Mouse (Mus musculus) kidney, adult 11 months (tissue): ENCODE measurements around the gene Dcdc2a.

ENCODE experiments used
- DNase-seq: peaks from one replicate; pipeline ENCODE4 v3.0.0; 2022

The Dcdc2a gene

GRCm38 (mm10) chr13:25098578-25098977 is 42.8 kb downstream of the Dcdc2a start:
- DNase-seq = no peak

GRCm38 (mm10) chr13:25099508-25099907 is 43.7 kb downstream of the Dcdc2a start:
- DNase-seq = no peak

- no peak for DNase-seq
Measured at GRCm38 (mm10) chr13:25100581-25100980, 44.8 kb downstream of the Dcdc2a start.

DNA sequence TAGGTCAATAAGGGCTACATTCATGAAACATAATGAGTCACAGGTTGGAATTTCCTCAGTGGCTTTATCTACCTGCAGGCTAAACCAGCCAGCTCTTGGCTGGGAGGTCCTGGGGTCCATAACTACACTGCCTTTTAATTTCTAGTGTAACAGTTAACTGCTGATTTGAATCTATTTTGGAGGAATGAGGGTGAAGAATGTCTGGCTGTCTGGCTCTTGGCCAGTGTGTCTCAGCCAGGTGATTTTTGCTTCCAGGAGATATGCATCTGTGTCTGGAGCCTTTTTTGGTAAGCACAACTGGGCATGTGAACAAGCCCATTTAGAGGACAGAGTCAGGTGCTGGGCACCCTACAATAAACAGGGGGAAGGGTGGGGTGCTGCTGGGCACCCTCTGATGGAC is 49.9 kb downstream of the Dcdc2a start:
- peak; percentile 59 for DNase-seq

DNA sequence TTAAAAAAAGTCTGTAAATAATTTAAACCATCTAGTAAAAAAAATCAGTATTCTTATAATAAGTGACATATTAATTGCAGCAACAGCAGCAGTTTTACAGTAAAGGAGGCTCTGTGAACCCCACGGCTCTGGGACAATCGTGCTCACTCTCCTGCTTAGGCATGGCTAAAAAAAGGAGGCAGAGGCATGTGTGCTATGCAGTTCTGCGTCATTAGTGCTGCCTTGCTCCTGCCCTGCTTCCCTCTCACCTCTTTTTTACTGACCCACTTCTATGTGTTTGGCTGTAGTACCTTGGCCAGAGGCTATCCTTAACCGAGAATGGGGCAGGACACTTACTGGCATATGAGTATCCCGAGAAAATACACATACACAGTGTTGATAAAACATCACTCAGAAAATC is 50.9 kb downstream of the Dcdc2a start:
- peak; percentile 76 for DNase-seq

DNA sequence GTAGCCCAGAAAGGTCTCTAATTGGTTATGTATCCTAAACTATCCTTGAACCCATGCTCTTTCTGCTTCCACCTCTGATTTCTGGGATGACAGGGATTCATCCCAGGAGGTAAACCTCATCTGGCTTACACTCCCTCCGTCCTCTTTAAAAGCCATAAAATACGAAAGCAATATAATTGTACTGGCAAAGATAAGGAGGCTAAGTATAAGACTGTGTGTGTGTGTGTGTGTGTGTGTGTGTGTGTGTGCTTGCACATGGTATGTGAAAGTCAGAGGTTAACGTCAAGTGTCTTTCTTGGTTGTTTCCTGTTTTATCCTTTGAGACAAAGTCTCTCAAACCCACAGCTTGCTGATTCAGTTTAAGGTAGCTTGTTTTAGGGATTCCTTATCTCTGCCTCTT is 52.5 kb downstream of the Dcdc2a start:
- no peak for DNase-seq

DNA sequence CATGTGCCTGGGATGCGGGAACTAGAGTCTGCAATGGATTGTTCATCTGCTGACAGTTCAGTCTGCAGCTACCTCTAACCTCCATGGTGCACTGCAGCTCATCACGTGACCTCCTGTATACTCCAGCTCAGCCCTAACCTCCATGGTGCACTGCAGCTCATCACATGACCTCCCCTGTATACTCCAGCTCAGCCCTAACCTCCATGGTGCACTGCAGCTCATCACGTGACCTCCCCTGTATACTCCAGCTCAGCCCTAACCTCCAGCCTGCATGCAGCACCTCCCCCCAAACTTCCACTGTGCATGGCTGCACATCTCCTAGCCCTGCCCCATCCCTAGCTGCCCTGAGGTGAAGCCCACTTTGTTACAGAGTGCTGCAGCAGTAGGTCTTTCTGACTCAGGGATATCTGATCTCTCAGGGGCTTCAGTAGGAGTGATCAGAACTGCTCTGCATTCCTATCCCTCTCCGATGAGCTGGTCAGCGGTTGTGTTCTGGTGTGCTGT is 54.8 kb downstream of the Dcdc2a start:
- no peak for DNase-seq

DNA sequence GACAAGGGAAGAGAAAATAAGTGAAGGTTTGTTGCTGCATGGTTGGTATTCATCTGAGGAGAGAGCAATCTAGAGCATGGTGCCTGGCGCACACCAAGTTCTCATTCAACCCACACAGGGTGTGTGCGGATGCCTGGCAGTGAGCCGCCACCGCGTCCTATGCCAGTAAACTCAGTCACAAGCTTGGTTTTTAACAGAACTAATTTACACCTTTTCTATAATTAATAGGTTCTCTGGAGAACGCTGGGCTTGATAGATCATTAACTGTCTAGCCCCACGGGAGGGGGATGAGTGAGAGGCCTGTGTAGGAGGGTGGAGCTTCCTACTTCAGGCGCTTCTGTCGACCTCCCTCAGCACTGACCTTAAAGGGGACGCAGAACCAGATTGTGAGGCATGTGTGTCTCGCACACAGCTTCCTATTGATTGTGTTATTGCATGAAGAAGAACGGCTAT is 59.7 kb downstream of the Dcdc2a start:
- DNase-seq = peak; percentile 88

- no peak for DNase-seq
Measured at GRCm38 (mm10) chr13:25115971-25116370, 60.2 kb downstream of the Dcdc2a start.

DNA sequence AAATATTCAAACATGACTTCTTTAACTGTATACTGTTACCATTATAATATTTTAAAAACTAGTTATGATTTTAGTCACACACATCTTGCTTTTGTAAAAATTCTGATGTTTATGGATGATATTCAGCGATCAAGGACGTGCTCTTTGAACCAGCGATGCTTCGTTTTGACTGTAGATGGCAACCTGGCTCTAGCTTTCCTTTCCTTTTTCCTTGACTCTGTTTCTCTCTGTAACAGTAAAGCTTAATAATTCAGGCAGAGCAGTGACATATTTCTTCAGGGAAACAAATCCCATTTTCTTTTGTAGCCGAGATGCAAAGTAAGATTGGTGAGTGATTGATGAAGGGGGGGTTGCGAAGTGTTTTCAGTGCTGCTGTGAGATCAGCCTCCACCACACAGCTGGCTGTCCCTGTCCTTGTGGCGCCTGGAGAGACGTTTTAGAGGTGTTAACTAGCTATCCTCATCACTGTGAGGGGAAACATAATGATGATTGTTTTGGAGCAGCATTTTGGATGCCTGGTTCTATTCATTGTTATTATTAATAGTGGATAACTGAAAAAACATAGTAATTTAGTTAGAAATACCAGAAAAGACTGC is 67.0 kb downstream of the Dcdc2a start:
- no peak for DNase-seq

GRCm38 (mm10) chr13:25127216-25127615 is 71.4 kb downstream of the Dcdc2a start:
- no peak for DNase-seq

GRCm38 (mm10) chr13:25127806-25128205 is 72.0 kb downstream of the Dcdc2a start:
- DNase-seq = no peak

- no peak for DNase-seq
Measured at GRCm38 (mm10) chr13:25128766-25129165, 73.0 kb downstream of the Dcdc2a start.

DNA sequence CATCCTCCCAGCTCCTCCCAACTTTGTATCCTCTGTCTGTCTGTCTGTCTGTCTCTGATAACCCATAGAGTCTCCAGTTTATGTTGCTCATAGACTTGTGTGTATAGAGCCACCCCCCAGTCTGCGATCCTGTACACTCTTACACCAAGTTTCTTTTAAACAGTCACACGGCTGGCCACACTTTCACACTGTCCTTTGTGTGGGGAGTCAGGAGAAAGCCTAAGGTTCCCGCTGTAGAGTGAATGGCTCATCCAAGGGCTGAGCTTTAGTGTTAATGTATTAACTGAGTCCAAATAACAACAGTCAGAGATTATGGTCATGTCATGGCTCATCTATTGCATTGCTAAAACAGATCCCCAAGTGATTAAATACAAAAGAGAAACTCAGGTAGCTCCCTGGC is 87.3 kb downstream of the Dcdc2a start:
- no peak for DNase-seq

DNA sequence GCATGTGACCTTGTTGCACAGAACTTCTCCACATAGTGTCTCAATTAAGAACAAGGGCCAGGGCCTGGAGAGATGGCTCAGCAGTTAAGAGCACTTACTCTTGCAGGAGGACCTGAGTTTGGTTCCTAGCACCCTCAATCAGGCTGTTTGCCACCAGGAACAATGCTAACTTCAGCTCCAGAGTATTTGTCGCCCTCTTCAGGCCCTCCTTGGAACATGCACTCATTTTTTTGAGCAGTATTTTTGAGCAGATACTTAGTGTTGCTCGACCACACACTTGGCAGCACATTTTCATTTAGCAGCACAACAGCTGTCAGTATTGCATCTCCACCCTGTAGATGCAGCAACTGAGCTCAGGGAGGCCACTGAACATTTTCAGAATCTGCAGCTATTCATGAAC is 88.3 kb downstream of the Dcdc2a start:
- no peak for DNase-seq

DNA sequence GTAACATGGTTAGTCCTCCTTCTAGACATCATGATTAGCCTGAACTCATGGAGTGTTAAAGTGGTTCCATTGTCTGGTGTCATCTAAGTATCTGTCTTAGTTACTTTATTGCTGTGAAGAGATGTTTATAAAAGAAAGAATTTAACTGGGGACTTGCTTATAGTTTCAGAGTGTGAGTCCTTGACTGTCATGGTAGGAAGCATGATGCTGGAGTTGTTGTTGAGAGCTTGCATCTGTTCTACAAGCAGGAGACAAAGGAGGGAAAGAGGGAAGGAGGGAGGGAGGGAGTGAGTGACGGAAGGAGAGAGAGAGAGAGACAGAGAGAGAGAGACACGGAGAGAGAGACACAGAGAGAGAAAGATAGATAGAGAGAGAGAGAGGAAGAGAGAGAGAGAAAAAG is 90.4 kb downstream of the Dcdc2a start:
- DNase-seq = no peak

DNA sequence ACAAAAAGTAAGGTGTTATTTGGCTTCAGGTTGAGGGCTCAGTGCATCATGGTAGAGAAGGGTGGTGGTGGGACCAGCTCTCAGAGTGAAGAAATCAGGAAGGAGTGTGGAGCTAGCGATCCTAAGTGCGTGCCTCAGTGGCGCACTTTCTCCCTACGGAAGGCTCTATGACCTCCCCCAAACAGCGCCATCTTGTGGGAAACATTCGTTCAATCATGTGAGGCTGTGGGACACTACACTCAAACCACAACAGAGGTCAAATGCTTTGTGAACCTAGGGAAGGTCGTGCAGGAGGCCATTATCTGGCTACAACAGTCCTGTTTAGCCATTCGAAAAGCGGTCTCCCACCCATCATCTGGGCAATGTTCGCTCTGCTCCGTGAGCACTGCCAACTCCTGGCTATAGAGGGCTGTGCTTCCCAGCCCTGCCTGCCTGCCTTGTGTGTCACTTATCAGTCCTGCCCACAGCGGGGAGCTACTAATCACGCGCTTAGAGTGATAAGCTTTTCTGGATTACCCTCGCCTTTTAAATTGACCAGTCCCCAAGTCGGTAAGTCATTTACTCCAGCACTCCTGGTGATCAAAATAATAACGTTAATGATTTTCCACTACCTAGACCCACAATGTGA is 94.5 kb downstream of the Dcdc2a start:
- peak; percentile 7 for DNase-seq

GRCm38 (mm10) chr13:25150861-25151260 is 95.1 kb downstream of the Dcdc2a start:
- peak; percentile 20 for DNase-seq

- DNase-seq = no peak
Measured at GRCm38 (mm10) chr13:25159917-25160316, 104.1 kb downstream of the Dcdc2a start.

DNA sequence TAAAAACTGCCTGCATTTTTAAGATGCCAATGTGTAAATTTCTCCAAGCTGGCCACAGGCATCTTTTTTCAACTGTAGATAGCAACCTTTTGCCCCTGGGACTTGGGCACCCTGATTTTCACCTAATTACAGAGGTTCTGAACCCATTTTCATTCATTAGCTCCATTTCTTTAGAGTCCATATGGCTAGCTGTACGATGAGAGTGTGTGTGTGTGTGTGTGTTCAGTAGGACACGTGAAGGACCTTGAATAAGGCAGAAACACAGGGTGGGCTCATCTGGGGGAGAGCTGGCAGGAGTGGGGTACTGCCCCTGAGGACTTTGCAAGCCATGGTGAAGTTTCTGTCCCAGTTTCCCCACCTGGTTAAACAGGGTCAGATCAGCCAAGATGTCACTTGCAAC is 105.0 kb downstream of the Dcdc2a start:
- no peak for DNase-seq

DNA sequence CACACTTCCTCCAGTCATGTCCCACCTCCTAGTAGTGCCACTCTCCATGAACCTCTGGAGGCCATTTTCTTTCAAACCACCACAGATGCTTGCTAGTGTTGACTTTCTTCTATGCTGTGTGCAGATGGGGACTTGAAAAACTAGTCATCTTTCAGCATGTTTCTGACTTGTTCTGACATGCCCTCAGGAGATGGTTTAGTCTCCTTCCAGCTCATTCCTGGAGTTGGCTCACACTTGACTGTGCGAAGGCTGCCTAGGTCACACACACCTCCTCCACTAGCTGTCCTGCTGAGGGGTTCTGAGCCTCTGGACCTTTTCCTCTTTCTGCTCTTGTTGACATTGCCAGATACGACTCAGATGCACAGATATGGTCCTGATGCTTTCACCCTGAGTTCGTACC is 106.8 kb downstream of the Dcdc2a start:
- no peak for DNase-seq

DNA sequence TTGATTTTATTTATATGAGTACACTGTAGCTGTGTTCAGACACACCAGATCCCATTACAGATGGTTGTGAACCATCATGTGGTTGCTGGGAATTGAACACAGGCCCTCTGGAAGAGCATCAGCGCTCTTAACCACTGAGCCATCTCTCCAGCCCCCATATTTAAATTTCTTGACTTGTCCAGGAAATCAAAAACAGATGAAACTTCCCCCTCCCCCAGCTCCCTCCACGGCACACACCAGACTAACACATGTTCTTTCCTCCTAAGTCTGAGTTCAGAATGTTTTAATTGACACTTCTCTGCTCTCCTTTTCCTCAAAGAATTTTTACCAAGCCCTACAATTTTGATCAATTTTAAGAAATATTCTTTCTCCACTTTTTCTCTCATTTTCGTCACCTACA is 113.1 kb downstream of the Dcdc2a start:
- DNase-seq = no peak

- no peak for DNase-seq
Measured at GRCm38 (mm10) chr13:25177835-25178234, 122.0 kb downstream of the Dcdc2a start.

- no peak for DNase-seq
Measured at GRCm38 (mm10) chr13:25178236-25179001, 122.6 kb downstream of the Dcdc2a start.
